Mouse (Mus musculus) stomach, postnatal 0 days (tissue): ENCODE results near the gene Trim60. TPM values are rescaled to one million over a fixed set of nuclear protein-coding genes. Genes with fewer than 3 reads are reported as not detected.

ENCODE experiments used
- ATAC-seq: fragments of 200-750 bp; cut with Nextera tagmentation; 2 replicates; pipeline ENCODE4 v1.8.0; 2017; ENCODE audit not compliant: low FRiP score, low TSS enrichment
- DNase-seq: peaks from one replicate; pipeline ENCODE4 v3.0.0-alpha.2; 2016; ENCODE audit warnings: low spot score
- H3K27ac ChIP-seq: fragments of 300-500 bp; sonication (generic); replicated peaks from 2 replicates; pipeline ENCODE4 v1.5.1; 2014; ENCODE audit warnings: mild to moderate bottlenecking, control low read depth
- H3K27me3 ChIP-seq: fragments of 300-500 bp; sonication (generic); 2 replicates; pipeline ENCODE4 v1.6.1; 2014; ENCODE audit warnings: low read length; ENCODE audit not compliant: control insufficient read depth, insufficient read depth
- H3K36me3 ChIP-seq: fragments of 300-500 bp; sonication (generic); 2 replicates; pipeline ENCODE4 v1.6.1; 2014; ENCODE audit warnings: low read length, mixed read lengths; ENCODE audit not compliant: control insufficient read depth, insufficient read depth
- H3K4me1 ChIP-seq: fragments of 300-500 bp; sonication (generic); replicated peaks from 2 replicates; pipeline ENCODE4 v1.6.1; 2014; ENCODE audit warnings: antibody characterized with exemption; ENCODE audit not compliant: control insufficient read depth, insufficient read depth
- H3K4me2 ChIP-seq: fragments of 300-500 bp; sonication (generic); replicated peaks from 2 replicates; pipeline ENCODE4 v1.6.1; 2014; ENCODE audit warnings: low read depth, mild to moderate bottlenecking, control low read depth, moderate library complexity
- H3K4me3 ChIP-seq: fragments of 300-500 bp; sonication (generic); 2 replicates; pipeline ENCODE4 v1.5.1; 2014; ENCODE audit warnings: low read depth, low read length, control low read depth
- H3K9ac ChIP-seq: fragments of 300-500 bp; sonication (generic); 2 replicates; pipeline ENCODE4 v1.6.1; 2014; ENCODE audit warnings: mild to moderate bottlenecking, low read length, control low read depth, mixed read lengths
- H3K9me3 ChIP-seq: fragments of 300-500 bp; sonication (generic); 2 replicates; pipeline ENCODE4 v1.6.1; 2016; ENCODE audit warnings: low read length; ENCODE audit not compliant: control insufficient read depth
- CTCF ChIP-seq: IDR thresholded peaks from 2 replicates; pipeline ENCODE4 v1.5.1; 2016; ENCODE audit warnings: antibody characterized with exemption, low read depth, mild to moderate bottlenecking, moderate library complexity
- EP300 ChIP-seq: optimal IDR thresholded peaks from 2 replicates; pipeline ENCODE3; 2016; ENCODE audit warnings: antibody characterized with exemption
- WGBS: fragments of 180-500 bp; shearing (Covaris S2); extraction: QIAGEN DNeasy Blood & Tissue Kit; methylation state at CpG from one replicate; pipeline ENCODE4 v1.1.7; 2014; 5-methylcytosine and 5-hydroxymethylcytosine counted together
- polyA plus RNA-seq: library from polyadenylated mRNA; unstranded; fragments of >200 nt; fragmentation: Nextera tagmentation; extraction: Ambion mirVana; gene quantifications from 2 replicates; pipeline ENCODE4 v1.2.1, GENCODE M21; 2015

The Trim60 gene
- polyA plus RNA-seq, 1 experiment from 2014 or later: not detected

GRCm38 (mm10) chr8:65037117-65037533 is 18.7 kb upstream of the Trim60 start, which contains the start of gene Apela:
Apela (minus strand) TSS chr8:65037336.
- TF ChIP-seq EP300 (no peak), CTCF (no peak)

GRCm38 (mm10) chr8:65034136-65034535 is 15.8 kb upstream of the Trim60 start:
- Histone ChIP-seq H3K4me1 (no peaks in the 10 kb centered on the region), H3K36me3 (no peaks in the 10 kb centered on the region), H3K4me2 (no peak overlapping the region), H3K4me3 (no peak overlapping the region), H3K27me3 (no peaks in the 10 kb centered on the region), H3K9me3 (no peaks in the 10 kb centered on the region), H3K9ac (no peak overlapping the region), H3K27ac (no peak overlapping the region)
- ATAC-seq (no peak), DNase-seq (no peak)
- WGBS: 52% methylated on average over 2 of the region's 2 CpGs
- TF ChIP-seq CTCF (no peak), EP300 (no peak)

More at GRCm38 (mm10) chr8:65037117-65037533, 18.7 kb upstream of the Trim60 start, which contains the start of gene Apela:
- Histone ChIP-seq H3K9me3 (no peaks in the 10 kb centered on the region), H3K9ac (no peak within 1 kb of the TSS), H3K4me2 (peak within 1 kb of the TSS; percentile 45), H3K4me1 (no peaks in the 10 kb centered on the region), H3K27ac (no peak within 1 kb of the TSS), H3K4me3 (peak within 1 kb of the TSS; percentile 18), H3K36me3 (no peaks in the 10 kb centered on the region), H3K27me3 (no peaks in the 10 kb centered on the region)
- under 1% methylated on average over 8 of the region's 8 CpGs for WGBS
- ATAC-seq (peak; percentile 83), DNase-seq (peak; percentile 70)

GRCm38 (mm10) chr8:65033056-65033455 is 14.7 kb upstream of the Trim60 start:
- TF ChIP-seq EP300: no peak
- no peak for TF ChIP-seq CTCF
- Histone ChIP-seq H3K36me3 (no peaks in the 10 kb centered on the region), H3K9ac (no peak overlapping the region), H3K9me3 (no peaks in the 10 kb centered on the region), H3K27me3 (no peaks in the 10 kb centered on the region), H3K4me2 (no peak overlapping the region), H3K27ac (no peak overlapping the region), H3K4me3 (no peak overlapping the region), H3K4me1 (no peaks in the 10 kb centered on the region)
- ATAC-seq (no peak), DNase-seq (no peak)
- WGBS: 70% methylated on average over 13 of the region's 13 CpGs

GRCm38 (mm10) chr8:65032107-65032506 is 13.7 kb upstream of the Trim60 start:
- ATAC-seq: no peak

GRCm38 (mm10) chr8:65030735-65031485 is 12.5 kb upstream of the Trim60 start:
- TF ChIP-seq CTCF (no peak), EP300 (no peak)
- 52% methylated on average over 4 of the region's 4 CpGs for WGBS
- Histone ChIP-seq H3K4me1 (no peaks in the 10 kb centered on the region), H3K9me3 (no peaks in the 10 kb centered on the region), H3K27ac (no peak overlapping the region), H3K27me3 (no peaks in the 10 kb centered on the region), H3K4me3 (no peak overlapping the region), H3K36me3 (no peaks in the 10 kb centered on the region), H3K9ac (no peak overlapping the region), H3K4me2 (no peak overlapping the region)
- DNase-seq (no peak), ATAC-seq (no peak)

More at GRCm38 (mm10) chr8:65032107-65032506, 13.7 kb upstream of the Trim60 start:
- H3K4me3 ChIP-seq: no peak overlapping the region
- H3K9me3 ChIP-seq: no peaks in the 10 kb centered on the region
- H3K9ac ChIP-seq: no peak overlapping the region
- H3K27me3 ChIP-seq: no peaks in the 10 kb centered on the region
- no peak for DNase-seq
- WGBS: 90% methylated on average over 1 of the region's 1 CpGs
- no peak overlapping the region for H3K27ac ChIP-seq
- TF ChIP-seq EP300 (no peak), CTCF (no peak)
- no peak overlapping the region for H3K4me2 ChIP-seq
- H3K36me3 ChIP-seq: no peaks in the 10 kb centered on the region
- H3K4me1 ChIP-seq: no peaks in the 10 kb centered on the region

GRCm38 (mm10) chr8:65029776-65030175 is 11.4 kb upstream of the Trim60 start:
- Histone ChIP-seq H3K27me3 (no peaks in the 10 kb centered on the region), H3K9ac (no peak overlapping the region), H3K4me3 (no peak overlapping the region), H3K36me3 (no peaks in the 10 kb centered on the region), H3K4me1 (no peaks in the 10 kb centered on the region), H3K9me3 (no peaks in the 10 kb centered on the region), H3K27ac (no peak overlapping the region), H3K4me2 (no peak overlapping the region)
- WGBS: 82% methylated on average over 4 of the region's 4 CpGs
- DNase-seq (no peak), ATAC-seq (no peak)
- TF ChIP-seq EP300 (no peak), CTCF (no peak)
